Mouse (Mus musculus): Measurements from ENCODE around the gene Naaa.
A peak's percentile ranks its signal among the peaks of the same experiment; 100 is the strongest.

Gene Naaa

DNA sequence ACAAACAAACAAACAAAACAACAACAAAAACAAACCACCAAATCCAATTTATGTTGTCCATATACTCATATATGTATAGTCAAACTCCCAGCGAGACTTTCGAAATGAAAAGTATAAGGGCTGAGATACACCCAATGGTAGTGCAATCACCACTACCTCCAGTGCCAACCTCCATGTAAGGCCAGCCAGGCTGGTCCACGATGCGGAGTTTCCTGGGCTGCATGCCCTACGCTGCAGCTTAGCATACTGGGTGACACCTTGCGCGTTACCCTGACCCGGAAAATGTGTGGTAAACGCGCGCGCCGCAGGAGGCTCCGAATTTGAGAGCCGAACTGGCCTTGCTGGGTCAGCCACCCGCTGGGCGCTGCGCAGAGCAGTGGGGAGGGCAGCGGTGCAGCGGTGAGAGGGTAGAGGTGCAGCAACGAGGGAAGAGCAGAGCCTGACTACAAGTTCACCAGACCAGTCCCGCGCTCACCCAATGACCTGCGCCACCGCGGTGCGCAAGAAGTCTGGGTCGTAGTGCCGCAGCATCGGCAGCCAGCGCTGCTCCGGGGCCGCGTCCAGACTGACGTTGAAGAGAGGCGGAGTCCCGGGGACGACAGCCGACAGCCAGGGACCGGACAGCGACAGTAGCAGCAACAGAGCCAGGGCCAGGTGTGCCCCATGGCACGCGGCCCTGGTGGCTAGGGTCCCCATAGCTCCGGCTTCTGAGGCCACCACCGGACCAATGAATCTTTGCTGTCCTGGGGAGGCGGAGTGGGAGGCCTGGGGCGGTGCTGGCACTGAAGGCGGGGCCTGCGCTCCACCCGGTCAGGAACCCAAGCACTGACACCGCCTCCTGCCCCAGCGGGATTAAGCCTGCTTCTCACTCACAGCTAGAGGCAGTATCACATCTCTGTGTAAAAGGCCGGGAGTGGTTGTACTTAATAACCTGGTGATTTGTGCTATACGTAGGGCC is at the start of gene Naaa:
Gene Naaa, minus strand, starts transcription at position 734 of the 958 bp plus-strand sequence.
- DNase-seq (ENCODE audit: low read depth, low spot score) = peak; percentile 65

DNA sequence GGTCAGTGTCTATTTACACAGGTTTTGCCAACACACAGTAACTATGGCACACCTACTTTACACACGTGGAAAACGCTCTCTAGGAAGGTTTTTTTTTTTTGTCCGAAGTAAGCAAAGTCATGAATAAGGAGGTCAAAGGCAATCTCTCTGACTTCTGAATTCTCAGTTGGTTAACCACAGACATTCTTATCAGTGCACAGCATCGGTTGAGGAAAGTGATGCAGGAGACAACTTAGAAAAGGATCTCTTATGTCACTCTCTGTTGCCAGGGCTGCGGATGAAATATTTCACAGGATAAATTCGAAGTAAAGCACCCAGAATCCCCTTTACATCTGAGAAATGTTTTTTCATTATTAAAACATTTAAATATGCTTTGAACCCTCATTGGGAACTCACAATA is 49.4 kb upstream of the Naaa start:
- no peak for DNase-seq (ENCODE audit: low read depth, low spot score)

GRCm38 (mm10) chr5:92323264-92323663 is 45.3 kb upstream of the Naaa start:
- DNase-seq (ENCODE audit: low read depth, low spot score) = no peak

DNA sequence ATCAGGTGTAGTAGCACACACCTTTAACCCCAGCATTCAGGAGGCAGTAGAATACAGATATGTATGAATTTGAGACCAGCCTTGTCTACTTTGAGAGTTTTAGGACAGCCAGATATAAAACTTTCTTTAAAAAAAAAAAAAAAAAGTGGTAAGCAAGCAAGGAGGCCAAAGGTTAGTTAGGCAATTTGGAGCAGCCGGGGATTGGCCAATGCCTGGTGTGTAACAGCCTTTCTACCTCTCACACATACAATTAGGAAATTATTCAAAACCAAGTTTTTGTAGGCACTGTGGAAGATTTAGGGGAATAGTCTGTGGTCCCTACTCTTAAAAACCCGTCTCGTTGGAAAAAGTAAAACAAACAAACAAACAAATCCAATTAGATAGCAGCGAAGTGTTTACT is 44.6 kb upstream of the Naaa start:
- DNase-seq (ENCODE audit: low read depth, low spot score) = no peak

DNA sequence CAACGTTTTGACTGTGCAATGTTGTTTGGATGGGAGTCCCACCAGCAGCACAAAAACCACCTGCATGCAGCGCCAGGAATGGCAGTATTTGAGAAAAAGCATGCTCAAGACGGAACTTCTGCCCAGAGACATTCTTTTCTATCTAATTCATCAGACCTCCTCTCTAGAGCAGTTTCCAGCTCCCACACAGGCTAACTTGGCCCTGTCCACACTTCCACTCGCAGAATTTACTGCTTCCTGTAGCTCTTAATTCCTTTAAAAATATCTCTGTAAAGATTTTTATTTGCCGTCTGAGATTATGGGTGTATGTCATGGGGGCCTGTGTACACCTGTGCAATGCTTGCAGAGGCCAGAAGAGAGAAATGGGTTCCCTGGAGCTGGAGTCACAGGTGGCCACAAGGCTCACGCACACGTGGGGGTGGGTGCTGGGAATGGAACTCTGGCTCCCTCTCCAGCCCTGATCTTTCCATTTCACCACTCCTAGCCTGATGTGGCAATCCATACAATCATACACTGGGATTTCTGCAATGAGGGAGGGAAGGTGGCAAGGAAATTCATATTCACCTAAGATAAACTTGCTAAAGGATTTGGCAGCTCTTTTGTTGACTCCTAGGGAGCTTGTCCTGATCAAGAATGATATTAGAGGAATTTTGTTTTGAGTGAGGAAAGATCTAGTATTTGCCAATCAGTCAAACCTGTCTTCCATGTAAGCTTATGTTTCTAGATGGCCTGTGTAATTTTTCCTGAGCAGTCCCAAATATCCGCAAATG is 43.8 kb upstream of the Naaa start:
- no peak for DNase-seq (ENCODE audit: low read depth, low spot score)

DNA sequence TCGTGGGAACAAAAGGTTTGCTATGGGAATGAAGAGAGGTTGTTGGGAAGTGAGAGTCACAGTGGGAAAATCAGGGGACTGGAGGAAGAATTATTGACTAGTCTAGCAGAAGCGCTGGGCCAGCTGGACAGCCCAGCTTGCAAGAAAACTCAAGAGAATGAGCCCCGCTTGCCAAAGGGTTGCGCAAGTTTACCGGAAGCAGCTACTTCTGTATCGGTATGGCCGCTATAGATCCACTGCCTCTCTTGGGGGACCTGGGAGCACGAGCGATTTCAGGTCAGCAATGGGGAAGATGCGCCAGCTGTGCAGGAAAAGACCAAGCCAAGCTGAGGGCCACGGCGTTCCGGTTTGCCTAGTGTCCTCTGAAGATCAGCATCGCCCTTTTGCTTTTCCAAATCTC is 40.6 kb upstream of the Naaa start:
- no peak for DNase-seq (ENCODE audit: low read depth, low spot score)

- no peak for DNase-seq (ENCODE audit: low read depth, low spot score)
Observed at GRCm38 (mm10) chr5:92318119-92318518, 40.1 kb upstream of the Naaa start.

- no peak for DNase-seq (ENCODE audit: low read depth, low spot score)
Observed at GRCm38 (mm10) chr5:92313776-92314175, 35.8 kb upstream of the Naaa start.

DNA sequence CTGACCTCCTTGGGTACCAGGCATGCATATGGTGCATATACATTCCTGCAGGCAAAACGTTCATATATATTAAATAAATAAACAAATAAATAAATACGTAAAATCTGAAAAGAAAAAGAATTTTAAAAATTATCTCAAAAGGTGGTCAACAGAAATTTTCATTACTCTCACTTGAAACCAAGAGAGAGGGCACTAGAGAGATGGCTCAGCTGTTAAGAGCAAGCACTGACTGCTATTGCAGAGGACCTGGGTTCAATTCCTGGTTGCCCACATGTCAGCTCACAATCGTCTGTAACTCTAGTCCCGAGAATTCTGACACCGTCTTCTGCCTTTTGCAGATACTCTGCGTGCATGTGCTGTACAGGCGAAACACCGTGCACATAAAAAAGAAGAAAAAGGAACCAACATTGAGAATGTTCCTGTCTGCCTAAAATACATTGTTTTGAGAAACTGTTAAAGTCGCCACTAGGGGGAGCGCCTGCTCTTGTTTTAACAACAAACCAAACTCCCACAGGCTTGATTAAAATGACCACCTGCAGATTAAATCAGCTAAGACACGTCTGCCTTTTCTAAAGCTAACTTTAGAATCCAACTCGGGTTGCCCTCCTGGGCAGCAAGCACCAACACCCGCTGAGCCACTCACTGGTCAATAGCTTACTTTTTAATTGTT is 34.2 kb upstream of the Naaa start:
- DNase-seq (ENCODE audit: low read depth, low spot score) = peak; percentile 80

GRCm38 (mm10) chr5:92309681-92310511 is 31.9 kb upstream of the Naaa start, which contains the start of gene Sdad1:
Gene Sdad1 (minus strand): TSS chr5:92310479.
- peak; percentile 87 for DNase-seq (ENCODE audit: low read depth, low spot score)

- no peak for DNase-seq (ENCODE audit: low read depth, low spot score)
Observed at GRCm38 (mm10) chr5:92304291-92304690, 26.3 kb upstream of the Naaa start.

DNA sequence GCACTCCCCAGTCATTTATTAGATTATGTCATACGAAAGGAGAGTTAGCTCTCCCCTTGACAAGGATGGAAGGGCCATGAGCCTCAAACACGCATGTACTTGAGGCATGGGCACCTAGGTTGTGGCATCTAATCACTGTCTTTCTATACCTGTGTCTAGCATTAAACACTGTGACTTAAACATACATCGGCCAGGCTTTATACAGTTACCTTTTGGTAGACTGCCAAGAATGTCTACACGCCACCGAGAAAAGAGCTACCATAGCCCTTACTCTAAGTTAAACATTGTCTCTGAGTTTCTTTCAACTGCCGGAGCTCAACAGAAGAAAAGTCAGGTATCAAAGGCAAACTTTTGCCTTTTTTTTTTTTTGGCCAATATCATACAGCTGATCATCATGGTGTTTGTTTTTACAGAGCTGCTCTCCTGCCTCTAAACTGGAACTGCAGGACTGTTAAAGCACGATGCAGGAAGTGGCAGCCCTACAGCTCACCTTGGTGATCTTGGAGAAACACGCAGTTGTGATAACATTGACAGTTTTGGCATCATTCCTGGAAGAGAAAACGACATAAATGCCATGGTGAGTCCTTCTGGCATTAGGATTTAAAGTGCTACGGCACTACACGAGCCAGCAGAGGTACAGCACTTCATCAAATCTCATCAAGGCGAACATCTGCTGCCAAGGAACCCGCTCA is 24.3 kb upstream of the Naaa start:
- no peak for DNase-seq (ENCODE audit: low read depth, low spot score)

- no peak for DNase-seq (ENCODE audit: low read depth, low spot score)
Observed at GRCm38 (mm10) chr5:92294525-92294924, 16.6 kb upstream of the Naaa start.

DNA sequence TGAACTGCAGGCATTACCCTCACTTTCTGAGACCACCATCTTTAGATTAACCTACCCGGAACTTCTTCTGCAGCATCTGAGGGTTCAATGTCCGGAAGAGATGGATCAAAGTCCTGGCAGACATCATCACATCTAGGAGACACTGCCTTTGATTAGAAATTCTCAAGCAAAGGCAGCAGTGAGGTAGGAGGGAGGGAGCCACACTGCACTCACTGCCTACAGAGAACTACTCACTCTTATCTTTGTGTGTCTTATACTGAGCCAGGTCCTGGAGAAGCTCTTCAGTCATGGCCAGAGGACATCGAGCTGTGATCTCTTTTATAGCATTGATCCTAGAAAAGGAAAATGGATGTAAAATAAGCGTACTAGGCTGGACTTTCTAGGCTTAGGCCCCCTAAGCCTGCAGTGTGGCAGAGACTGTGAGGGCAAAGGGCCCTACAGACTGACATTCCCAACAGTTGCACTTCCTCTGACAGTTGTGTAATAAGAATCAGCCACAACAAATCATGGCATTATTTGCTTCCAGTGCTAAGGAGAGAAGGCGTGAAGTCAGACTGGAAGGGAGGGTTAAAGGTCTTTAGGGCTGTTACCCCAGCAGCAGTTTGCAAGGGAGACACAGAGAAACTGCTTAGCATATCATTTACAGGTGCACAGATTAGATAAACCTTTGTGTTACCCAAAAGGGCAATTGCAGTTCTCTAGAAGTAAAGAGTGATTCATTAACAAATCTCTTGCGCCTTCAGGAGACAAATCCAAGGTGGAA is 13.9 kb upstream of the Naaa start:
- DNase-seq (ENCODE audit: low read depth, low spot score) = no peak

DNA sequence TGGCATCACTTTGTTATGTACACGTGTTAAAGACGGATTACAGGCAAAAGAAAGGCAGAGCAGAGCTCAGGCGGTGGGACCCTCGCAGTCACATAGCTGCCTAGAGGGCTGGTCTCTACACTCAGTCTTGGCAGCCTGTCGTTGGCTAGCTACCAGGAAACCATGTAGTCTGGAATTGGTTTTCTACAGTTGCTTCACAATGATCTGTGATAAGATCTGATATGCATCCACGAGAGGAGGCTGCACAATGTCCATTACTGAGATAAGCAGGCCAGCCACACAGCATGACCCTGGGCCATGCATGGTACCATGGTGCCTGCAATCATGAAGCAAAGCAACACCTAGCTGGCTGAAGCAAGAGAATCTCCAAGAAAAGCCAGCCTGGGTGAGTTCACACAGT is 9.9 kb upstream of the Naaa start:
- DNase-seq (ENCODE audit: low read depth, low spot score) = no peak

GRCm38 (mm10) chr5:92283107-92283506 is 5.1 kb upstream of the Naaa start:
- no peak for DNase-seq (ENCODE audit: low read depth, low spot score)

GRCm38 (mm10) chr5:92282571-92282970 is 4.6 kb upstream of the Naaa start:
- no peak for DNase-seq (ENCODE audit: low read depth, low spot score)

DNA sequence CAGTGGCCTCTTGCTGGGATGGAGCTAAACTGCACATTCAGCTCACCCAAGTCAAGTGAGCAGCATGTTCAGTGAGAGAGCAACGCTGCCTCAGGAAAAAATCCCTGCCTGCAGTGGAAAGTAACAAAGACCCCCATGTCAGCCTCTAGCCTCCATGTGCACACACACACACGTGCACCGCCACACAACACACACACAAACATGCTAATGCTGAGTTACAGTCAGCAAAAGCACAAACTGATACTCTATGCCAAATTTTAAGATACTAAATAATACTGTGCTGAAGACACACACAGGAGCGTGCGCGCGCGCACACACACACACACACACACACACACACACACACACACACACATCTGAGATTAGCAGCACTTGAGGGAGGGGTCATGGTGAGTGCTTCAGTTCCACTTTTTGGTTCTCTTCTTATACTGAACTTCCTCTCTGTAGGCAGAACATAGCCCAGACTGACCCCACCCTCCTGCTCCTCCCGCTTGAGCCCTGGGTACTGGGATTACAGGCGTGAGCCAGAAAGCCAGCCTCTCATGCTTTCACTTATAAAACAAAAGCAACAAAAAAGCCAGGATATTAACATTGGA is 1.1 kb upstream of the Naaa start:
- no peak for DNase-seq (ENCODE audit: low read depth, low spot score)

GRCm38 (mm10) chr5:92270496-92270895 is 7.5 kb downstream of the Naaa start:
- no peak for DNase-seq (ENCODE audit: low read depth, low spot score)

Measured in embryo, embryonic 11.5 days (tissue).